Mouse (Mus musculus) limb, embryonic 10.5 days (tissue): ENCODE measurements around the gene Ube3c. TPM values are rescaled to one million over a fixed set of nuclear protein-coding genes. Genes with fewer than 3 reads are reported as not detected.
A peak's percentile ranks its signal among the peaks of the same experiment; 100 is the strongest.
"Not testable (repeated sequence)": the region's sequence is repeated elsewhere in the genome, so short reads cannot be mapped to it uniquely, and the experiment has no call there.

Experiments
- DNase-seq: peaks from one replicate; pipeline ENCODE4 v3.0.0-alpha.2; 2017; ENCODE audit warnings: low spot score
- H3K27ac ChIP-seq: fragments of 300-500 bp; sonication (generic); 2 replicates; pipeline ENCODE4 v1.5.1; 2016; ENCODE audit warnings: mild to moderate bottlenecking
- H3K27me3 ChIP-seq: fragments of 300-500 bp; sonication (generic); 2 replicates; pipeline ENCODE4 v1.6.1; 2016; ENCODE audit warnings: low read depth, mild to moderate bottlenecking; ENCODE audit not compliant: poor library complexity, severe bottlenecking
- H3K36me3 ChIP-seq: fragments of 300-500 bp; sonication (generic); 2 replicates; pipeline ENCODE4 v1.6.1; 2016; ENCODE audit warnings: mild to moderate bottlenecking, moderate library complexity
- H3K4me1 ChIP-seq: fragments of 300-500 bp; sonication (generic); 2 replicates; pipeline ENCODE4 v1.6.1; 2016
- H3K4me3 ChIP-seq: fragments of 300-500 bp; sonication (generic); 2 replicates; pipeline ENCODE4 v1.5.1; 2016; ENCODE audit warnings: mild to moderate bottlenecking, moderate library complexity
- H3K9me3 ChIP-seq: fragments of 300-500 bp; sonication (generic); replicated peaks from 2 replicates; pipeline ENCODE4 v1.6.1; 2016; ENCODE audit warnings: mild to moderate bottlenecking
- WGBS: fragments of 180-500 bp; shearing (Covaris S2); methylation state at CpG from one replicate; pipeline ENCODE4 v1.1.7; 2016; 5-methylcytosine and 5-hydroxymethylcytosine counted together
- polyA plus RNA-seq: library from polyadenylated mRNA; unstranded; fragments of >200 nt; fragmentation: Nextera tagmentation; extraction: Ambion mirVana; gene quantifications from 2 replicates; pipeline ENCODE4 v1.2.1, GENCODE M21; 2016

The Ube3c gene
- 28.7 and 32.5 TPM in 2 replicates for polyA plus RNA-seq

- under 1% methylated on average over 72 of the region's 72 CpGs for WGBS
- Histone ChIP-seq H3K4me3 (peak within 1 kb of the TSS; percentile 86), H3K4me1 (peaks cover 11% of the 10 kb centered on the region), H3K36me3 (peaks cover 29% of the 10 kb centered on the region), H3K27me3 (no peaks in the 10 kb centered on the region), H3K9me3 (no peaks in the 10 kb centered on the region), H3K27ac (peak within 1 kb of the TSS; percentile 94)
- DNase-seq = peak; percentile 100
Measured at GRCm38 (mm10) chr5:29568848-29569377, at the start of gene Ube3c. TSS of gene Ube3c (plus strand) at chr5:29569242.

- Histone ChIP-seq H3K27me3 (no peaks in the 10 kb centered on the region), H3K36me3 (no peaks in the 10 kb centered on the region), H3K4me3 (no peak overlapping the region), H3K27ac (no peak overlapping the region), H3K9me3 (no peaks in the 10 kb centered on the region), H3K4me1 (no peaks in the 10 kb centered on the region)
- no peak for DNase-seq
- WGBS = 88% methylated on average over 5 of the region's 5 CpGs
Measured at GRCm38 (mm10) chr5:29560111-29560510, 8.9 kb upstream of the Ube3c start.

- WGBS = 95% methylated on average over 2 of the region's 2 CpGs
- no peaks in the 10 kb centered on the region for H3K36me3 ChIP-seq
- H3K27me3 ChIP-seq = no peaks in the 10 kb centered on the region
- H3K27ac ChIP-seq = no peak overlapping the region
- H3K4me1 ChIP-seq = no peaks in the 10 kb centered on the region
- no peak overlapping the region for H3K4me3 ChIP-seq
- DNase-seq = no peak
- H3K9me3 ChIP-seq = no peaks in the 10 kb centered on the region
Measured at GRCm38 (mm10) chr5:29560667-29561066, 8.4 kb upstream of the Ube3c start.

- Histone ChIP-seq H3K9me3 (no peaks in the 10 kb centered on the region), H3K4me1 (peaks cover 11% of the 10 kb centered on the region), H3K27me3 (no peaks in the 10 kb centered on the region), H3K4me3 (peak overlapping the region; percentile 86), H3K36me3 (peaks cover 34% of the 10 kb centered on the region), H3K27ac (peak overlapping the region; percentile 94)
- DNase-seq = no peak
- WGBS = 3% methylated on average over 63 of the region's 67 CpGs
Measured at GRCm38 (mm10) chr5:29569378-29570280, 587 bp downstream of the Ube3c start.

- 95% methylated on average over 11 of the region's 11 CpGs for WGBS
- DNase-seq, H3K27ac ChIP-seq, H3K9me3 ChIP-seq, H3K27me3 ChIP-seq, H3K4me3 ChIP-seq: not testable (repeated sequence)
- H3K4me1 ChIP-seq = peaks cover 11% of the 10 kb centered on the region
- peaks cover 37% of the 10 kb centered on the region for H3K36me3 ChIP-seq
Measured at GRCm38 (mm10) chr5:29574286-29574685, 5.2 kb downstream of the Ube3c start.

GRCm38 (mm10) chr5:29575085-29575484 lies 6.0 kb downstream of the Ube3c start:
- no peak overlapping the region for H3K4me3 ChIP-seq
- H3K27me3 ChIP-seq = no peaks in the 10 kb centered on the region
- H3K27ac ChIP-seq = no peak overlapping the region
- peaks cover 7% of the 10 kb centered on the region for H3K4me1 ChIP-seq
- H3K36me3 ChIP-seq = peaks cover 37% of the 10 kb centered on the region
- DNase-seq = no peak
- 66% methylated on average over 2 of the region's 2 CpGs for WGBS
- H3K9me3 ChIP-seq = no peaks in the 10 kb centered on the region

- Histone ChIP-seq H3K27ac (no peak overlapping the region), H3K4me3 (no peak overlapping the region), H3K4me1 (no peaks in the 10 kb centered on the region), H3K36me3 (peaks cover 34% of the 10 kb centered on the region), H3K27me3 (no peaks in the 10 kb centered on the region), H3K9me3 (no peaks in the 10 kb centered on the region)
- DNase-seq = no peak
- WGBS = 87% methylated on average over 4 of the region's 4 CpGs
Measured at GRCm38 (mm10) chr5:29577795-29578631, 9.0 kb downstream of the Ube3c start.

- Histone ChIP-seq H3K27me3 (no peaks in the 10 kb centered on the region), H3K4me1 (no peaks in the 10 kb centered on the region), H3K36me3 (peaks cover 24% of the 10 kb centered on the region), H3K9me3 (no peaks in the 10 kb centered on the region), H3K4me3 (no peak overlapping the region), H3K27ac (no peak overlapping the region)
- WGBS = 89% methylated on average over 2 of the region's 2 CpGs
- no peak for DNase-seq
Measured at GRCm38 (mm10) chr5:29583880-29584595, 15.0 kb downstream of the Ube3c start.

- not testable (repeated sequence) for H3K27ac ChIP-seq, DNase-seq, H3K4me1 ChIP-seq, H3K4me3 ChIP-seq, H3K27me3 ChIP-seq, H3K9me3 ChIP-seq
- H3K36me3 ChIP-seq = peaks cover 83% of the 10 kb centered on the region
- 99% methylated on average over 7 of the region's 7 CpGs for WGBS
Measured at GRCm38 (mm10) chr5:29592161-29592560, 23.1 kb downstream of the Ube3c start.

- H3K36me3 ChIP-seq = peaks cover 85% of the 10 kb centered on the region
- H3K4me3 ChIP-seq = no peak overlapping the region
- no peaks in the 10 kb centered on the region for H3K9me3 ChIP-seq
- no peaks in the 10 kb centered on the region for H3K27me3 ChIP-seq
- H3K4me1 ChIP-seq = no peaks in the 10 kb centered on the region
- no peak for DNase-seq
- WGBS = 89% methylated on average over 2 of the region's 2 CpGs
- H3K27ac ChIP-seq = no peak overlapping the region
Measured at GRCm38 (mm10) chr5:29606546-29606945, 37.5 kb downstream of the Ube3c start.

- H3K36me3 ChIP-seq = peaks cover 62% of the 10 kb centered on the region
- H3K27ac ChIP-seq = no peak overlapping the region
- H3K27me3 ChIP-seq = no peaks in the 10 kb centered on the region
- DNase-seq = no peak
- no peak overlapping the region for H3K4me3 ChIP-seq
- H3K4me1 ChIP-seq = no peaks in the 10 kb centered on the region
- 92% methylated on average over 10 of the region's 10 CpGs for WGBS
- H3K9me3 ChIP-seq = no peaks in the 10 kb centered on the region
Measured at GRCm38 (mm10) chr5:29625610-29626009, 56.6 kb downstream of the Ube3c start.

GRCm38 (mm10) chr5:29629941-29630340 lies 60.9 kb downstream of the Ube3c start:
- Histone ChIP-seq H3K27ac (no peak overlapping the region), H3K27me3 (no peaks in the 10 kb centered on the region), H3K4me3 (no peak overlapping the region), H3K9me3 (no peaks in the 10 kb centered on the region), H3K36me3 (peaks cover 61% of the 10 kb centered on the region), H3K4me1 (no peaks in the 10 kb centered on the region)
- DNase-seq = no peak
- 92% methylated on average over 2 of the region's 2 CpGs for WGBS
